Mouse (Mus musculus) spleen, postnatal 10 days (tissue): Measurements from ENCODE around the gene Ehmt1.

Experiments
- DNase-seq, 2 experiments: peaks; one replicate each; pipeline ENCODE4 v3.0.0; 2021 to 2022; ENCODE audit warnings: low spot score in 2 of 2

The Ehmt1 gene

DNA sequence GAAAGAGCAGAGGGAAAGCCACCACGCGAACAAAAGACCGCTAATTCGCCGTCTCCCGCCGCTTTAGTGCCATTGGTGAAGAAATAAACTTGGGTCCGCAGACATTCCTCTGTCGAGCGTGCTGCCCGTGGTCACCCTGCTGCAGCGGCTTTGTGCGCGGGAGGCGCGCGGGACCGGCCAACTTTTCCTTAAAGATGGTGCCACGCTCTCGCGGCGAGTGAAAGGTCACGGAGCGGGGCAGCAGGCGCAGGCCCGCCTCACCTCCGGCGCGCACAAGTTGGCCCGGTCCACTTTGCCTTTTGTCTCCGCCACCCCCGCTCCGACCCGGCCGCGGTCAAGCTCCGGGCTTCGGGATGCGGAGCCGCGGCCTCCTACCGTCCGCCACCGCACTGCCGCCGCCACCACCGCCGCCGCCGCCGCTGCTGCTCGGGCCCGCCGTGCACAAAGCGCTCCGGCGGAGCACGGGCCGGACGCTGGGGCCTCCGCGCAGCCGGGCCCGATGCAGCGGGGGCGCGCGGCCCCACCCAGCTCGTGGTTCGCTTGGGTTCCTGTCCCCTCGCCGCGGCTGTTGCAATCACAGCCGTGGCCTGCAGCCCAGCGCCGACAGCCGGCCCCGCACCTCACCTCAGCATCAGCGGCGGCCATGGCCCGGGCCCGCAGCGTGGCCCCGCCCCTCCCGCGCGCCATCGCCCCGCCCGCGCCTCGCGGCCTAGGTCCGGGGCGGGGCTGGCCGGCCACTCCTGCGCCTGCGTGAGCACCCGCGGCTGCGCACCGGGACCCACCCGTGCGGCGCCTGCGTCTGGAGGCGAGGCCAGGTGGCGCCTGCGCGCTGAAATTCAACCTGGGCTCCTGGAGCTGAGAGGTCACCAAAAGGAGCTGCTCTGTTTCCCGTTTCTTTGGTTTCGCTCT, at the start of gene Ehmt1:
Ehmt1 (minus strand) TSS at position 685 of the 909 bp plus-strand sequence.
- peak; percentile 91 to 96 for DNase-seq

DNA sequence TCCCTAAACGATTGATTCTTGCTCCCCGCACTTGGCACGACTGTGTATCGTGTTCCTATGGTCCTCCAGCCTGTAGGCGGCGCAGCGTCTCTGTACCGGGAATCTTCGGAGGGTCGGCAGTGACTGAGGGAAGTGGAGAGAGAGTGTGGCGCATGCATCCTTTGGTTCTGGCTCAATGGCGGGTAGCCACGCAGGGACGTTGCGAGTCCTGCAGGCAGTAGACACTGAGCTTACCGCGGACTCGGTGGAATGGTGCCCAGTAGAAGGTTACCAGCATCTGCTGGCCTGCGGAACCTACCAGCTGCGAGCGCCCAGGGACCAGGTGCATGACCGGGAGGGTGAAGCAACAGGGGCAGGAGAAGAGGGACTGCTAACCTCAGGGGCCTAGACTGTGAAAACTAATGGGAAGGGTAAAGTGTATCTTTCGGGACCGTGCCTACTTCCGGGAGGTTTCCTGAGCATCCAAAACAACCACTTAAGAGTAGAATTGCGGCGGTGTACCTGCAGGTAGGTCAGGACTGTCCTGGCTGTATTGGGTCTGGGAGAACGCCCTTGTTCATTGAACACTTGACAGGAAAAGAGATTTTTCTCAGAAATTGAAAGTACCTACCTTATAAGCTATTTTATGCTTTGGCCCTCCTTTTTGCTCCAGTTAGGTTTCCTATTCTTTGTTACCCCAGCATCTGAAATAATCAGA, 43.0 kb upstream of the Ehmt1 start, which contains the start of gene Dph7:
Dph7 (plus strand) TSS at position 97 of the 697 bp plus-strand sequence.
- DNase-seq: peak; percentile 83 to 93

DNA sequence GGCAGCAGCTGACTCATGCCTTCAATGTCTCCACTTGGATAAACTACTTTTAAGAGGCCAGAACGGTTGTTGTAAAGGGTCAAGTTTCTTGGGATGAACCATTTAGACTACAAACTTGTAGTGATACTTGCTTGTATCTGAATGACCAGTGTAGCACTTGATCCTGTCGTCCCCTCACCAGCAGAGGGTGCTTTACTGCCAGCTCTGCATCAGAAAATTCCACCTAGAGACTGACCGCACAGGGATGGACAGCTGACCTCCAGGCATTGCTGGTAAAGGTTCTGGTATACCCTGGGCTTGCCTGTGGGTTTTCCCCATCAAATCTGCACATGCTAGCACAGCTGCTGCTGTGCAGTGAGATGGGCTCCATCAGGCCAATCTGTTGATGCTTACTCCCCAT, 41.5 kb upstream of the Ehmt1 start:
- peak in 1 of 2 experiments; percentile 26 for DNase-seq

DNA sequence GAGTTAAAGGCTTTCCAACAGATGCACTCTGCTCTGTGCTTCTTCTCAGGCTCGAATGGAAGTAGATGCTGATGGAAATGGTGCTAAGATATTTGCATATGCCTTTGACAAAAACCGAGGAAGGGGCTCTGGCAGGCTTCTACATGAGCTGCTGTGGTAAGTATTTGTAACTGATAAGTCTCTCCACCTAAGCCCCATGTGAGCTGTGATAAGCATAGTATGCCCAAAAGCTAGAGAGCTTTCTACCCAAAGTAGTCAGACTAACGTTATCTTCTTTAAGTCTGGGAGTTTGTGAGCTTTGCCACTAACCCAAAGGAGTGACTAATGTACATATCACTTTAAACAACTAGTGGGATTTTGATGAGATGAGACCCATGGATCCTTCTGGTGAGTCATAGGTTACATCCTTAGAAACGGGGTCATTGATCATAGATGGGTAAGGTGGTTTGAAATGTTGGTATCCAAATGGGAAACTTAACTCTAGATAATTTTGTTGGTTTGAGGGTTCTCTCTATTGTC, 33.2 kb upstream of the Ehmt1 start:
- DNase-seq: no peak

DNA sequence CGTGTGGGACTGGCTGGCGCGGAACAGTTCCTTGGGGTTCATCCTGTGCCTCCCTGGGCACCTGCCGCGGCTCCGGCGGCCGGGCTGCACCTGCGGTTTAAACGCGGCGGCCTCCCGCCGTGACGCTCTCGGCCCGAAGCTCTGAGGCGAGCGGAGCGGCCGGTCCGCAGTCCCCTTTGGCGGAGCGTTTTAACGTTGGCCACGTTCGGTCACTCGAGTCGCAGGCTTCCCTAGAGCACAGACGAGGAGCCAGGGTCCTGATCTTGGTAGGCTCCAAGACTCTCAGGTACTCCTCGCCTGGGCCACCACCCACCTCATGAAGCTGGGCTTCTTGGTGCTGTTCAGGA, 30.7 kb upstream of the Ehmt1 start:
- peak in 1 of 2 experiments; percentile 40 for DNase-seq

DNA sequence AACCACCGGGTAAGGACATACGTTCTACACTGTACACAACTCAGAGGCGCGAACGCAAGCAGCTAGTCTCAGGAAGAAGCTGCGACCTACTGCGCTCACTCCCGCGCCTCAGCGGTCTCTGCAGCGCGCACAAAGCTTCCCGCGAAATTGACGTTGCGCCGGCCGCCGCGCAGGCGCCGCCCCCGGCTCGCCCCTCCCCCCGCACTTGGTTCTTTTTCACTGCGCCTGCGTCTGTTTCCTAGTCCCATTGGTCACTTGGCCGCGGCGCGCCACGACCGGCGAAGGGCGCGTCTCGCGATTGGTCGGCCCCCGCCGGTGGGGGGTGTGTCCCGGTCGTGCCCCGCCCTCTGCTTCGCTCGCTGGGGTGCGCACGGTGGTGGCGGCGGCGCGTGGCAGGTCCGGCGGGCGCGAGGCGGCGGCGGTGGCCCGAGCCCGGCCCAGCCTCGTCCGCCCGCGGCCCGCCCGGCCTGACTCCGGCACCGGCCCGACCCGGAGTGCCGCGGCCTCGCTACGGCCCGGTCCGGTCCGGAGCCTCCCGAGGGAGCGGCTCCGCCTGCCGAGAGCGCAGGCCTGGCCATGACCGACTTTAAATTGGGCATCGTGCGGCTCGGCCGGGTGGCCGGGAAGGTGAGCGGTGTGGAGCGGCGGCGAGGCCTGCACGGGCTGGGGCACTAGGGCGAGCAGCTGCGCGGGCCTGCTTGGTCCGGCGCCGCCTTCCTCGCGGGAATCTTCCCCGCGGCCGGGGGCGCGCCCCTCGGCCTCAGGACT, 30.2 kb upstream of the Ehmt1 start, which contains the start of gene Zmynd19:
Zmynd19 (plus strand) TSS at position 372 of the 768 bp plus-strand sequence.
- peak; percentile 97 to 99 for DNase-seq

DNA sequence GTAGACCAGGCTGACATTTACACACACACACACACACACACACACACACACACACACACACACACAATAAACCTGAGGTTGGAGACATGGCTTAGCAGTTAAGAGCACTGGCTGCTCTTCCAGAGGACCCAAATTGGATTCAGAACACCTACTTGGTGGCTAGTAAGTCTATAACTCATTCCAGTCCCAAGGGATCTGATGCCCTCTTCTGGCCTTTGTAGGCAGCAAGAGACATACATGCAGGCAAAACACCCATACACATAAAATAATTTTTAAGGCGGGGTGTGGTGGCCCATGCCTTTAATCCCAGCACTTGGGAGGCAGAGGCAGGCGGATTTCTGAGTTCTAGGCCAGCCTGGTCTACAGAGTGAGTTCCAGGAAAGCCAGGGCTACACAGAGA, 24.9 kb upstream of the Ehmt1 start:
- DNase-seq: peak in 1 of 2 experiments; percentile 41

DNA sequence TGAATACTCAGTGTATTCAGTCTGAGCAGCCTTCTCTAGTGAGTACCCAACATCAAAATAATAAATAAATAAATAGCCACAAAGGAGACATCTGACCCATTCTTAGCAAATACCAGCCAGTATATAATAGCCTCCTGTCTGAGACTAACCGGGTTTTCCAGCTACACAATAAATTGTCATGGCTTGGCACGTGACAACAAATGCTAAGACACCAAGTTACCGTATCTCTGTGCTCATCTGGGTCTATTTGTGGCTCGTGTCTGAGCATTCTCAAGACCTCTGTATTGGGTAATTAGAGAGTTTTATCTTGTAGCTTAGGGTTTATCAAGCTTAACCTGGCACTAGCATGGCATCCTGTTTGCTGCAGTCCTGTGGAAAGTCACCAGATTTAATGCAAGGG, 22.7 kb upstream of the Ehmt1 start:
- DNase-seq: no peak

DNA sequence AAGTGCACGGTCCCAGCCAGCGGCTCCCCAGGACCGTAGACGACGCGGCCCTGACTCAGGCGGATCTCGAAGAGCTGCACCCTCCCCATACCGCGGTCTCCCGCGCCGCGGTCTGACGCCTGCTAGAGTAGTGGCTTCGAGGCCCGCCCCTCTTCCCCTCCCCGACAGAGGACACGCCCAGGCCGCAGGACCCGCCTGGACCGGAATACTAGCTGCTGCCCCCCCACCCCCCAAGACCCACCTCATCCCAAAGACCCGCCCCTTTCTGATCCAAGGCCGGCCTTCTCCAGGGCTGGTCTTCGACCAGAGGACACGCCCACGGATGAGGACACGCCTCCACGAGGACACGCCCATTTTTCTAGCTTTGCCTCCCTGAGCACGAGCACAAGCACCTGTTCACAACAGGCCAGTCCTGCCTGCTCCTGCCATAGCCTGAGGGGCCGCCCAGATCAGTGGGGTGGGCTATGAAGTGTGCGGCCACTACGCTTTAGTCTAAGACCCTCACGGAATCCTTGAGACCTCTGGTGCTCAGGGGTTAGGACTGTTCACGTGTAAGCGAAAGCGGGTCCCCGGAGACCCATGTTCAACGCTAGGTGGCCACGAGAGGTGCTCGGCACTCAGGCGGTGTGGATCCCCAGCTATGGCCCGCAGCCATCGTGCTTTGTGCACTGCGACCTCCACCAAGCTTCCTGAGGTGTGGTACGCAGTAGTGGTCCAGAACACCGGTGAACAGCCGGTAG, 15.8 kb upstream of the Ehmt1 start, which contains the start of gene Arrdc1:
Arrdc1 (minus strand) TSS at position 196 of the 740 bp plus-strand sequence.
- peak; percentile 92 to 97 for DNase-seq

DNA sequence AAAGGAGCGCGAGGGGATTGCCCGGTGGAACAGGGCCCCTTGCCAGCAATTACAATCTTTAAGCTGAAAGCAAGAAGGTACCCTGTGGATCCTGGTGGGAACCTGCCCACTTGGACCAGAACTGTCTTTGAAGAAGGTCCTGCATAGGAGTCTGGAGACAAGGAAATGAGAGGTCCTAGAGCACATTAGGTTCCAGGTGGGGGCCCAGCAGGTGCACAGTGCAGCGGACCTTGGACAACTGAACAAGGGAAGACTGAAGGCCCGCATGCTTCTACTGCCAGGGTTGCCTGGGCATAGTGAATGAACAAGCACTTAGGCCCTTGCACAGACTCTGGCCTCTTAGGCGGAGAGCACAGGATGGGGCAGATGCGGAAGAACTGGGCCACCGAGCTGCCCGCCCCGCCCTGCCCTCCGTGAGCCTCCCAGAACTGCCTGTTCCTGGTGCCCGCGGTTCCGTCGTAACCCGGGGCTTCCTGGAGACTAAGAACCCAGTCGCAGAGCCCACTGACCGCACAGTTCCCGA, 15.1 kb upstream of the Ehmt1 start:
- peak in 1 of 2 experiments; percentile 45 for DNase-seq

DNA sequence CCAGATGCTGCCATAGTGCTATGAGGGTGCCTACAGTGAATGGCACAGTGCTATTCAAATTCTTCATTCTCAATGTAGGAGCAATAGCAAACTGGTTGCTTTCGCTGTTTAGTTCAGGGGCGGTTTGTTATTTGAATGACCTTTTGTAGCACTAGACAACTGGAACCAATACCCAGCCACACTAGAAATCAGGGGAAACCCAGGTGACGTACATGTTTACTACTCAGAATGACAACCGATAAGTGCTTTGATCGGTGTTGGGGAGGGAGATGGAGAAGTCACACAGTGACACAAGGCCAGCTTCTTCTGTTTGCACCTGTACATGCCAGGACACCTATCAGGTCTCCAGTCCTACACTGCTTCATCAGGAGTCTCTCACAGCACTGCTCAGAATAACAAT, 10.2 kb upstream of the Ehmt1 start:
- DNase-seq: no peak

DNA sequence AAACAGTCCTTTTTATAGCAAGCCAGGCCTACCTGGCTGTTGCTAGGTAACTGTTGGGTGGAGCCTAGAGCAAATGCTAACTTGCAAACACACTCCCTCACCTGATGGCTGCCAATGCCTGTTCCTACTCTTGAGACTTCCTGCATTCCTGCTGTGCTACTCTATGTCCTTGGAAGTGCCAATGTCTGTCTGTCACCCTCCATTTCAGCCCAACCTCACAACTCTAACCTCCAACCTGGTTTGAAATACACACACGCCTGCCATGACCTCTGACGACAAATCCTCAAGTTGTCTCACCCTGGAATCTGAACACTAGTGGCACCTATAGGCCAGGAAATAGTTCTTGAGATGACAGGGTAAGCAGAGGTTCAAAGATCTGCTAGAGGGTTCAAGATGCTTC, 9.7 kb upstream of the Ehmt1 start:
- DNase-seq: no peak

DNA sequence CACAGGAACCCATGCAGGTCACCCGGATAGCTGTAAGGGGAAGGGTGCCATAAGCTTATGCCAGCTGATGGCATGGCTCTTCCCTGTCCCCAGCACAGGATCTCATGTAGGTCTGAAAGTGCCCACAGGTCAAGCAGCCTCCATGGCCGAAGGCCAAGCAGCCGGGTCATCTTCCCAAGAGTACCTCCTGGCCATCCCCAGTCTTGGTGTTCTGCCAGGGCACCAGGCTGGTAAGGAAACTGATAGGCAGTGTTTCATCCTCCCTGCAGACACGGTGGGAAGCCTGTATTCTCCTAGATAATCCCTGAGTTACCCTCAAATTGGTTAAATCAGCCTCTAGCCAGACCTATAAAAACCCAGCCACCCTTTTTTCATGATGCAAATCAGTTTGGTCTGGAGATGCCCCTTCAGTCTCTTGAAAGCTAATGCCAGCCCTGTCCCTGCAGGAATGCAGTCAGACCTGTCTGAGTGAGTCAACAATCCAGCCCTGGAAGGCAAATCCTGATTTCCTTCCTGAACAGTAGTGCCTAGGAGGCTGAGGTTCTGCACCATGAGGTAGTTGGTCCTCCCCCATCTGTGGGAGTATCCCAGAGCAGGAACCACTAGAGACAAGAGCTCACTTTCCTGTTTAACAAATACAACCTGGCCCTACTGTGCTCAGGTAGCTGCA, 8.5 kb upstream of the Ehmt1 start:
- peak in 1 of 2 experiments; percentile 36 for DNase-seq

DNA sequence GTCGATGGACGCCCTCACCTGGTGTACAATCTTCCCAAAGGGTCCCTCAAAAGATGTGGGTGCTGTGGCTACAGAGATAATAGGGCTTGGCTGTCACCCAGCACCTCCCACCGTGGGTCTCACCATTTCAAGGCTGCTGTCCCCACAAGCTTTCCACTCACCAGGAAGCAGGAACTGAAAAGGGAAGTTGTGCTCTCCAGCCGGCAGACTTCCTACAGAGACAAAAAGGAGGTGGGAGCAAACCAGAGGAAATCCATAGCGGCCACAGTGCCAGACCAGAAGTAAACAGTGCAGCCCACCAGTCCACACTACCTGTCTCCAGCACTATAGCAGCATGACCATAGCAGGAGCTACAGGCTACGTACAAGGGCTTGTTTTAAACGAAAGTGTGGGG, 7.5 kb upstream of the Ehmt1 start:
- DNase-seq: no peak

DNA sequence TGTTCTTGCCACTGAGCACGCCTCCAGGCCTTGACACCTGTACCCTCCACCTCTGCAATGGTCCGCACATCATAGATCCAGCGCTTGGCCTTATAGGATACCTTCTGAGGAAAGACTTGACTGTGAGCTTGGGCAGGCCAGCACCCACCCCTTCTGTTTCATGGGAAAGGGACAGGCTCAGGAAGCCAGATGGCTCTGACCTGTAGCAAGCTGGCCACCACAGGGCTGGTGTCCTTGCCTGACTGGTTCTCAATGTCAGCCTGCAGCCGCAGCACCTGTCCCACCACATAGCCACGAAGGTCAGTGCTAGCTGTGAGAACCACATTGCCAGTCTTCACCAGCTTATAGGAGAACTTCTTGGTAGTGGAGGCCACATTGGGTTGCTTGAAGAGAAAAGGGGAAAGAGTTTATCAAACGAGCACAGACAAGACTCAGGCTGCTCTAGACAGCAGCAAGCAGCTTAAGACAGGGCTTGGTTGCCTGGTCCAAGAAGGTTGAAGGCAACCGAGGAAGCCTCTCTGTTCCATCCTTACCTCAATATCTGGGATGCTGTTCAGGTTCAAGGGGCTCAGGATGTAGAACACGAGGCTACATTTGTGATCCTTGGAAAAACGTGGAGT, 7.0 kb upstream of the Ehmt1 start:
- DNase-seq: no peak

DNA sequence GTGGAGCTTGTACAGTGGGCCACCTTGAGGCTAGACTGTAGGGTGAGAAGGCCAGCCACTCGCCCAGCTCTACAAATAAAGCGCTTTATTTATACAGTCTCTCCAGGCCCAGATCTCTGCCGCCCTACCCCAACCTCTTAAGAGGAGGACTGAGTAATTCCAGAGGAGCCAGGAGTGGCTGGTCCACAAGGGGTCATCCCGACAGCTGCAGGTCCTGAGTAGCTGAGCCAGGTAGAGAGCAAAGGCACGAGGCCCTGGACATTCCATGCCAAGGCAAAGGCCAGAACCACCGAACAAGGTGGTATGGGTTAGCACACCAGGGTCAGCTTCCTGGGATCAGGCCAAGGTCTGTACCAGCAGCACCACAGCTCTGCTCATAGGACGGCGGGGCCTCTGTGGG, 5.9 kb upstream of the Ehmt1 start:
- DNase-seq: no peak

DNA sequence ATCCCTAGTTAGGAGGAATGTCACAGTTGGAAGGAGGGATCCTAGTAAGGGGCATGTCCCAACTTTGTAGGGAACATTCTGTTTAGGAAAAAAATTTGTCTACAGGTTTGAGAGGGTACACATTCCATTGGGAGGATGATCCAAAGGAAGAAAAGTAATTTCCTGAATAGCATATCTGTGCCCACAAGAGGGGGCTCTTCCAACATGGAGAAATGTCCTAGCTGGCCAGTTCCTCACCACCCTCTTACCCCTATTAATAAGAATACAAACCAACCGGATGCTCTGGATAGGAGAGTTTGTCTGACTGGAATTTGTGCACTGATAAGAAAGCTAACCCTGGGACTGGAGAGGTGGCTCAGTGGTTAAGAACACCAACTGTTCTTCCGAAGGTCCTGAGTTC, 4.1 kb upstream of the Ehmt1 start:
- no peak for DNase-seq

DNA sequence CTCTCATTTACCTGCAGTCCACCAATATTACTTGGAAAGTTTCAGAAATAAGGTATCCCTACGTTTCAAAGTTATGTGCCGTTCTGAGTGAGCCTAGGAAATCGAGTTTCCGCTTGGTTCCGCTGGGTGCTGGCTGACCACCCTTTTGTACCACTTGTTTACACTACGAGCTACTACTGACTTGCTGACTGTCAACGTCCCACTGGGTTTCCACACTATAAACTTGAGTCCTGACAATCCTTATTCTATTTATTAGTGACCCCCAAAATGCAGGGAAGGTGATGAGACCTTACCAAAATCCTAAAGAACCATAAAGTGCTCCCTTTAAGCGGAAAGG, 393 bp upstream of the Ehmt1 start:
- no peak for DNase-seq

DNA sequence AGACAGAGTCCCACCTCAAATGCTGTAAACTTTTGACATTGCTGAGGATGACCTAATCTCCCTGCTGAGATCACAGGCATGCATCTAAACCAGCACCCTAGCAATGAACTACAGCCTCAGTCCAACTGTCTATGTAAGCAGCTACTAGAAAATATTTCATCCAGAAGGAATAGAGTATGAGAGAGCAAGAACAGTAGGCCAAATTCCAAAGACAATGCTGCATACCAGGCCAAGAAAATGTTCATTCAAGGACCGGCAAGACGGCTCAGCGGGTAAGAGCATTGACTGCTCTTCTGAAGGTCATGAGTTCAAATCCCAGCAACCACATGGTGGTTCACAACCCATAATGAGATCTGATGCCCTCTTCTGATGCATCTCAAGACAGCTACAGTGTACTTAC, 4.7 kb downstream of the Ehmt1 start:
- no peak for DNase-seq

DNA sequence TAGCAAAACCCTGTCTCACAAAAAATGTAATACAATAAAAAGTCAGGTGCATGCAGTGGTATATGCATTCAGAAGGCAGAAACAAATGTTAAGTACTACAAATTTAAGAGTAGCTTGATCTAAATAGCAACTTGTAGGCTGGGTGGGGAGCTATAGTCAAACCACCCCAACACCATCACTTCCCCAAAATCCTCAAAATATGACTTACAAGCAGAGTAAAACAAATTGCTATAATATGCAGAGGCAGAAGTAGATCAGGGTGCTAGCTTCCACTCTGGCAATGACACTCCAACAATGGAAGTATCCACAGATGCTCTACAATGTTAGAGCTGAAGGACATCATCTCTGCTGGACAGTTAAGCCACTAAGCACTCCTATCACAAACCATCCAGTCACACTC, 6.8 kb downstream of the Ehmt1 start:
- no peak for DNase-seq
